Mouse (Mus musculus) ES-E14 (cell line): Measurements from ENCODE around the gene Rps29.

Experiments
- CHD2 ChIP-seq: IDR thresholded peaks from 2 replicates; pipeline ENCODE4 v1.6.1; 2014; ENCODE audit warnings: mild to moderate bottlenecking, low read depth, low read length, inconsistent platforms
- HCFC1 ChIP-seq: IDR thresholded peaks from 2 replicates; pipeline ENCODE4 v1.6.1; 2012; ENCODE audit warnings: low read length, inconsistent platforms, borderline replicate concordance; ENCODE audit not compliant: insufficient read depth
- ZC3H11A ChIP-seq: IDR thresholded peaks from 2 replicates; pipeline ENCODE4 v1.6.1; 2012; ENCODE audit warnings: low read depth, mild to moderate bottlenecking, inconsistent platforms, low read length, borderline replicate concordance
- ZNF384 ChIP-seq: IDR thresholded peaks from 2 replicates; pipeline ENCODE4 v1.6.1; 2012; ENCODE audit warnings: low read depth, low read length, inconsistent platforms

DNA sequence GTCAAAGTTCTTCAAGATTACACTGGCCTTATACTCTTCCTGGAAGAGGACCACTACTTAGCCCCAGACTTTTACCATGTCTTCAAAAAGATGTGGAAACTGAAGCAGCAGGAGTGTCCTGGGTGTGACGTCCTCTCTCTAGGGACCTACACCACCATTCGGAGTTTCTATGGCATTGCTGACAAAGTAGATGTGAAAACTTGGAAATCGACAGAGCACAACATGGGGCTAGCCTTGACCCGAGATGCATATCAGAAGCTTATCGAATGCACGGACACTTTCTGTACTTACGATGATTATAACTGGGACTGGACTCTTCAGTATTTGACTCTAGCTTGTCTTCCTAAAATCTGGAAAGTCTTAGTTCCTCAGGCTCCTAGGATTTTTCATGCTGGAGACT, 26.4 kb upstream of the Rps29 start:
- no peak for TF ChIP-seq HCFC1
- no peak for TF ChIP-seq CHD2
- no peak for TF ChIP-seq ZC3H11A
- no peak for TF ChIP-seq ZNF384
